Mouse (Mus musculus): ENCODE data around the gene Pde3a. TPM values are rescaled to one million over a fixed set of nuclear protein-coding genes. Genes with fewer than 3 reads are reported as not detected.

Gene Pde3a
- 1.9 and 3.0 TPM in 2 replicates for polyA plus RNA-seq (2014; fragmentation: Nextera tagmentation; extraction: Ambion mirVana)

DNA sequence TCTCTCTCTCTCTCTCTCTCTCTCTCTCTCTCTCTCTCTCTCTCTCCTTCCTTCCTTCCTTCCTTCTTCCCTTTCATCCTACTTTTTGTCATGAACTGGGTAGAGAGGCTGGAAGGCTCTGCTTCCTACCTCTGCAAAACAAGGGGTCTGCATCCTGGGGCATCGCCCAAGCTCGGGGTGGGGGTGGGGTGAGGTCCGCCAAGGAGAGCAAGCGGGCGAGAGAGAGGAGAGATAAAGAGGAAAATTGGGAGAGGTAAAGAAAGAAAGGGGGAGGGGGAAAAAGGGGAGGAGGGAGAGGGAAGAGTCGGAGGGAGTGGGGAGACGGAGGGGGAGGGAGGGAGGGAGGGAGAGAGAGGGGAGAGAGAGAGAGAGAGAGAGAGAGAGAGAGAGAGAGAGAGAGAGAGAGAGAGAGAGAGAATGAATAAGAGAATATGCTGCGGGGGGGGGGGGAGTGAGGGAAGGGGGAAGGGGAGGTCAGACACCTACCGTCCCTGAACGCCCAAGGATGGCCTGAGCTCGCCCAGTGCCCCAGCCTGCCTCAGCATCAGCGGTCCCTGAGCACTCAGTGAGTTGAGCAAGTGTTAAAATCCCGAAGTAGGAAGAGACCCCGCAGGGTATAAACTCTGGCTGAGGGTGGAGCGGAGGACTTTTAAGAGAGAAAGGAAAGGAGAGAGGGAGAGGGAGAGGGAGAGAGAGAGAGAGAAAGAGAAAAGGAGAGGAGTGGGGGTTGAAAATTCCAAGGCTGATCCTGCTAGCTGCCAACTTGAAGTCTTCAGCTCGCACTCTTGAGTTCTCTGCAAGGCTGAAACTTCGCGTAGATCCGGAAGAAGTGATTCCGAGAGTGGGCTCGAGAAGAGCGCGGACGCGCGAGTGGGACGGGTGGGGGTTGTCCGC lies at the start of gene Pde3a:
Gene Pde3a (plus strand): TSS at position 579 of the 894 bp plus-strand sequence.
- H3K9ac ChIP-seq (ENCODE audit: low read depth, low read length), result peak within 1 kb of the TSS; percentile 43
- no peak within 1 kb of the TSS for H3K27ac ChIP-seq (ENCODE audit: low read depth, low read length)
- peak within 1 kb of the TSS; percentile 96 for H3K4me2 ChIP-seq (replicated peaks; ENCODE audit: low read depth, low read length)
- peaks cover 15% of the 10 kb centered on the region for H3K27me3 ChIP-seq (ENCODE audit: control insufficient read depth, insufficient read depth, low read length)
- ATAC-seq (ENCODE audit: low FRiP score) (peak; percentile 58), DNase-seq (ENCODE audit: low spot score) (no peak)
- WGBS, result 2% methylated on average over 21 of the region's 28 CpGs
- H3K36me3 ChIP-seq (ENCODE audit: control insufficient read depth, insufficient read depth, low read length), result no peaks in the 10 kb centered on the region
- peaks cover 2% of the 10 kb centered on the region; the same call in 1 of the 2 replicates for H3K4me1 ChIP-seq (replicated peaks; ENCODE audit: control insufficient read depth, insufficient read depth, low read length)
- peak within 1 kb of the TSS; percentile 62 for H3K4me3 ChIP-seq (ENCODE audit: low read depth, low read length)
- H3K9me3 ChIP-seq (ENCODE audit: control insufficient read depth, low read length), result no peaks in the 10 kb centered on the region

DNA sequence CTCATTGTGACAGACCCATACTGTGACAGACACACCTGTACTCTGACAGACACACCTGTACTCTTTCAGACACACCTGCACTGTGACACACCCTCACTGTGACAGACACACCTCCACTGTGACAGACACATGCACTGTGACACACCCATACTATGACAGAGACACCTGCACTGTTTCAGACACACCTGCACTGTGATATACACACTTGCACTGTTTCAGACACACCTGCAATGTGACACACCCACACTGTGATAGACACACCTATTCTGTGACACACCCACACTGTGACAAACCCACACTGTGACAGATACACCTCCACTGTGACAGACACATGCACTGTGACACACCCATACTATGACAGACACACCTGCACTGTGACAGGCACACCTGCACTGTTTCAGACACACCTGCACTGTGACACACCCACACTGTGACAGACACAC lies 48.9 kb upstream of the Pde3a start:
- H3K9me3 ChIP-seq (ENCODE audit: control insufficient read depth, low read length), result no peaks in the 10 kb centered on the region
- H3K36me3 ChIP-seq (ENCODE audit: control insufficient read depth, insufficient read depth, low read length), result no peaks in the 10 kb centered on the region
- no peaks in the 10 kb centered on the region for H3K4me1 ChIP-seq (replicated peaks; ENCODE audit: control insufficient read depth, insufficient read depth, low read length)
- no peak overlapping the region for H3K9ac ChIP-seq (ENCODE audit: low read depth, low read length)
- 0 out of 2 replicates have a peak, but pooled peaks have one; percentile 22 for ATAC-seq (ENCODE audit: low FRiP score)
- no peak for DNase-seq (ENCODE audit: low spot score)
- H3K27me3 ChIP-seq (ENCODE audit: control insufficient read depth, insufficient read depth, low read length), result no peaks in the 10 kb centered on the region
- no peak overlapping the region for H3K4me3 ChIP-seq (ENCODE audit: low read depth, low read length)
- no peak overlapping the region for H3K4me2 ChIP-seq (replicated peaks; ENCODE audit: low read depth, low read length)
- H3K27ac ChIP-seq (ENCODE audit: low read depth, low read length), result no peak overlapping the region

DNA sequence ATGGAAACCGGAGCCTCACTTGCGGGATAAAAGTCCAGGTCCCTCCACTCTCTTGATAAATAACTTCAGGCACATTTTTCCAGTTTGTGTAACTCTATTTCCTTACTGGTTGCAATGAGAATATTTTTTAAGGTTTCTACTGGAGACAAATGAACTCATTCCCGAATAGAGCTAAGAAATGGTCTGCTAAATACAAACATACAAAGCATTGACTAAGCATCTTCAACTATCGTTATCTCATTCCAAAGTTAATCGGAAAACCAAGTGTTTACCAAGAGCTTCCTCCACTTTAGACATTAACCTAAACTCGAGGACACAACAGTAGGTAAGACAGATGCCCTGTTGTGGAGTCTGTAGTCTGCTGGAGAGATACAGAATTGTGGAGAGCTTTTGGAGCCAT lies 41.5 kb upstream of the Pde3a start:
- DNase-seq (ENCODE audit: low spot score), result no peak
- no peak overlapping the region for H3K4me2 ChIP-seq (replicated peaks; ENCODE audit: low read depth, low read length)
- no peak for ATAC-seq (ENCODE audit: low FRiP score)
- H3K27me3 ChIP-seq (ENCODE audit: control insufficient read depth, insufficient read depth, low read length), result no peaks in the 10 kb centered on the region
- no peaks in the 10 kb centered on the region for H3K36me3 ChIP-seq (ENCODE audit: control insufficient read depth, insufficient read depth, low read length)
- no peak overlapping the region for H3K4me3 ChIP-seq (ENCODE audit: low read depth, low read length)
- H3K27ac ChIP-seq (ENCODE audit: low read depth, low read length), result no peak overlapping the region
- no peaks in the 10 kb centered on the region for H3K9me3 ChIP-seq (ENCODE audit: control insufficient read depth, low read length)
- no peaks in the 10 kb centered on the region for H3K4me1 ChIP-seq (replicated peaks; ENCODE audit: control insufficient read depth, insufficient read depth, low read length)
- no peak overlapping the region for H3K9ac ChIP-seq (ENCODE audit: low read depth, low read length)
- WGBS, result 92% methylated on average over 6 of the region's 6 CpGs

DNA sequence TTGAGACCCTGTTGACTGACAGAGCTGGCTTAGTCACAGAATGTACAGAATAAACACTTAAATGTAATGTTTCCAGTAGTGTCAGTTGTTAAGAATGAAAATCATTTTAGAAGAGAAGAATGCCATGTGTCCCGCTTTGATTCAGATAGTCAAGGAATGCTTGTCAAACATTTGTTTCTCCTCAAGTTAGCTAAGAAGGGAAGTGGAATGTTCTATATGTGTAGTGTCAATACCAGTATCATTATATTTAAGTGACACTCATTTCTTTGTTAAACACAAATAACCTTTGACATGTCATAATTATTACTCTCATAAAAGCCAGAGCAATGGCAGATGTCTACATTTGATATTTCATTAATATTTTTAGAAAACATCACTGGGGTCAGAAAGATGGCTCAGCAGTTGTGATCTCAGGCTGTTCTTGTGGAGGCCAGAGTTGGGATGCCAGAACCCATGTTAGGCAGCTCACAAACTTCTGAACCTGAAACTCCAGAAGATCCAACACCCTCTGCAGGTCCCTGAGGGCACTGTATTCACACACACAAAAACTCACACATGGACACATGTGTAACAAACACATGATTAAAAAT lies 40.7 kb upstream of the Pde3a start:
- H3K4me2 ChIP-seq (replicated peaks; ENCODE audit: low read depth, low read length), result no peak overlapping the region
- no peak for DNase-seq (ENCODE audit: low spot score)
- H3K9ac ChIP-seq (ENCODE audit: low read depth, low read length), result no peak overlapping the region
- no peak overlapping the region for H3K27ac ChIP-seq (ENCODE audit: low read depth, low read length)
- no peaks in the 10 kb centered on the region for H3K27me3 ChIP-seq (ENCODE audit: control insufficient read depth, insufficient read depth, low read length)
- H3K4me1 ChIP-seq (replicated peaks; ENCODE audit: control insufficient read depth, insufficient read depth, low read length), result no peaks in the 10 kb centered on the region
- WGBS, result 89% methylated on average over 1 of the region's 1 CpGs
- no peaks in the 10 kb centered on the region for H3K9me3 ChIP-seq (ENCODE audit: control insufficient read depth, low read length)
- H3K4me3 ChIP-seq (ENCODE audit: low read depth, low read length), result no peak overlapping the region
- H3K36me3 ChIP-seq (ENCODE audit: control insufficient read depth, insufficient read depth, low read length), result no peaks in the 10 kb centered on the region
- ATAC-seq (ENCODE audit: low FRiP score), result no peak

DNA sequence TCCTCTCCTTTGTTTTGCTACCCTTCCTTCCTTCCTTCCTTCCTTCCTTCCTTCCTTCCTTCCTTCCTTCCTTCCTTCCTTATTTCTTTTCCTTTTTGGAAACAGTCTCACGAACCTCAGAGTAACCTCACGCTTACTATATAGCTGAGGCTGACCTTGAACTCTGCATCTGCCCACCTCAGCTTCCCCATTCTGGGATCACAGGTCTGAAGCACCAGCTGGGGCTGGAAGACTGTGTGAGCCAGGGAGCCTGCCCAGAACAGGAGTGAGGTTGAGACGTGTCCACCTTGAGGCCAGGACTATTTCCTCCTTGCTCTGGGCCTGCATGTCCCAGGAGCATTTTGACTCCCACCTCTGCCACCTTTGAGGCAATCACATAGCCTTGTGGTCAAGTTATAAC lies 39.0 kb upstream of the Pde3a start:
- no peak for ATAC-seq (ENCODE audit: low FRiP score)
- H3K9me3 ChIP-seq (ENCODE audit: control insufficient read depth, low read length), result no peaks in the 10 kb centered on the region
- no peak overlapping the region for H3K27ac ChIP-seq (ENCODE audit: low read depth, low read length)
- H3K36me3 ChIP-seq (ENCODE audit: control insufficient read depth, insufficient read depth, low read length), result no peaks in the 10 kb centered on the region
- 87% methylated on average over 3 of the region's 3 CpGs for WGBS
- H3K4me1 ChIP-seq (replicated peaks; ENCODE audit: control insufficient read depth, insufficient read depth, low read length), result no peaks in the 10 kb centered on the region
- no peak overlapping the region for H3K4me2 ChIP-seq (replicated peaks; ENCODE audit: low read depth, low read length)
- H3K4me3 ChIP-seq (ENCODE audit: low read depth, low read length), result no peak overlapping the region
- H3K9ac ChIP-seq (ENCODE audit: low read depth, low read length), result no peak overlapping the region
- no peaks in the 10 kb centered on the region for H3K27me3 ChIP-seq (ENCODE audit: control insufficient read depth, insufficient read depth, low read length)
- no peak for DNase-seq (ENCODE audit: low spot score)

DNA sequence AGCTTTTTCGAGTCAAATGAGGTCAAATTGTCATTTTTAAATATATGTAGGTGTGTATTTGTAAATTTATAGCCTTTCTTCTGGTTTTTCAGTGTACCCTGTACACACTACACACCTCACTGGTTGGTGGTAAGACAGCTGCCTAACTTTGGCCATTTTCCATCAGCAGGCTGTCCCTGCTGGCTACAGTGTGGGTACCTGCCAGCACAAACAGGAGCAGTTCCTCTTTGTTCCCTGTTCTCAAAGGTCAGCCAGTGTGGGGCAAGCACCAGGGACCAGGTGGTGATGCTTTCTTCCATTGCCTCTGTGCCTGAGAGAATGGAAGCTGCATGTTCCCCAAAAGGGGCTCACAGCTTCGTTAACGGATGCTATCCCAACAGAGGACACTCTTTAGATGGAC lies 28.0 kb upstream of the Pde3a start:
- H3K9ac ChIP-seq (ENCODE audit: low read depth, low read length), result no peak overlapping the region
- no peaks in the 10 kb centered on the region for H3K36me3 ChIP-seq (ENCODE audit: control insufficient read depth, insufficient read depth, low read length)
- H3K9me3 ChIP-seq (ENCODE audit: control insufficient read depth, low read length), result no peaks in the 10 kb centered on the region
- no peak for DNase-seq (ENCODE audit: low spot score)
- no peaks in the 10 kb centered on the region for H3K4me1 ChIP-seq (replicated peaks; ENCODE audit: control insufficient read depth, insufficient read depth, low read length)
- no peak overlapping the region for H3K4me2 ChIP-seq (replicated peaks; ENCODE audit: low read depth, low read length)
- no peak overlapping the region for H3K27ac ChIP-seq (ENCODE audit: low read depth, low read length)
- no peak for ATAC-seq (ENCODE audit: low FRiP score)
- 73% methylated on average over 3 of the region's 3 CpGs for WGBS
- H3K27me3 ChIP-seq (ENCODE audit: control insufficient read depth, insufficient read depth, low read length), result no peaks in the 10 kb centered on the region
- H3K4me3 ChIP-seq (ENCODE audit: low read depth, low read length), result no peak overlapping the region

DNA sequence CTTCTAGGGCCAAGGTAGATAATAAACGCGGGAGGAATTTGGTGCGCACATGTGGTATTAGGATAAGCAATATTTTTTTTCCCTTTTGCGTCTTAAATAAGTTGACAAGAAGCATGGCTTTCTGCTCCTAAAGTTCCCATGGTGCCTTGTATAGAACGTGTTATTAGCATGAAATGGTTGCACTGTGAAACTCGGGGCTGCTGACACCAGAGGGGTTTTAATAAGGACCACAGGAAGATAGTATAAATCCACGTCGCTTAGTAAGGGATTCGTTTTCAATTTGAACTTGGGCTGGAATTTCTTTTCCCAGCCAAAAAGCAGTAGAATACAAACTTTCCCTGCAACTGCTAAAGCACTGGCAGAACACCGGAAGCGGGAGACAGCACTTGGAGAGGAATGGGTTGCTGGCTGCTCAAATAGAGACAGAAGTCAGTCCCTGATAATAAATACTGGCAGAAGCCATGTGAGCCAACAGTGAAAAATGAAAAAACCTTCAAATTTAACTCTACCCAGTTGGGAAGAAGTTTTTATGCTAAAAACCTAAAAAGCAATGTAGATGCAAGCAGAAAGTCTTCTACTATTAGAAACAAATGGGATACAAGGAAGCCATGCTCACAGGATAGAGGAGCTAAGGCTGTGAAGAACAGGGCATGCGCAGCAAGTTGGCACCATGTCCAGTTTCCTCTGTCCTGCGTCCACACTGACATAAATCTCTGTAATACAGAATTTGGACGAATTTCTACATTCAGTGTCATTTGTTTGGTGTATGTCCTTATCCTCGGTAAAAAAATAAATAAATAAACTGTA lies 22.0 kb upstream of the Pde3a start:
- Histone ChIP-seq H3K9ac (ENCODE audit: low read depth, low read length) (no peak overlapping the region), H3K4me3 (ENCODE audit: low read depth, low read length) (no peak overlapping the region), H3K27ac (ENCODE audit: low read depth, low read length) (no peak overlapping the region), H3K36me3 (ENCODE audit: control insufficient read depth, insufficient read depth, low read length) (no peaks in the 10 kb centered on the region), H3K9me3 (ENCODE audit: control insufficient read depth, low read length) (no peaks in the 10 kb centered on the region), H3K4me2 (replicated peaks; ENCODE audit: low read depth, low read length) (no peak overlapping the region), H3K4me1 (replicated peaks; ENCODE audit: control insufficient read depth, insufficient read depth, low read length) (no peaks in the 10 kb centered on the region), H3K27me3 (ENCODE audit: control insufficient read depth, insufficient read depth, low read length) (no peaks in the 10 kb centered on the region)
- no peak for ATAC-seq (ENCODE audit: low FRiP score)
- DNase-seq (ENCODE audit: low spot score), result no peak
- WGBS, result 86% methylated on average over 15 of the region's 15 CpGs

DNA sequence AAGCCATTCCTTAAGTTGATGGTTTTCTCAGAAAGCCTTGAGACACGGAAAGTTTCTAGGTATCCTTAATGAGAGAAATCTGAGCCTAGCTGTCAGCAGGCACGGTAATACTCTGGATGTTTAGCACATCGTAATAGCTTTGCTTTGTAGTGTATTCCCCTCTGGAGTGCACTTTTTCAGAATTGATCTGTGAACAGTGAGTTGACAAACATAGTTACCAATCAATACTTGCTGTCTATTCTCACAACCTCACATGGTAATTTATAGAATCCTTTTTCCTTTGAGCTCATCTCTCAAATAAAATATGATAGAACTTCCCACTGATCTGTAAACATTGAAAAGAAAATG lies 21.4 kb upstream of the Pde3a start:
- no peaks in the 10 kb centered on the region for H3K36me3 ChIP-seq (ENCODE audit: control insufficient read depth, insufficient read depth, low read length)
- DNase-seq (ENCODE audit: low spot score) (no peak), ATAC-seq (ENCODE audit: low FRiP score) (no peak)
- no peak overlapping the region for H3K4me2 ChIP-seq (replicated peaks; ENCODE audit: low read depth, low read length)
- no peak overlapping the region for H3K27ac ChIP-seq (ENCODE audit: low read depth, low read length)
- H3K9me3 ChIP-seq (ENCODE audit: control insufficient read depth, low read length), result no peaks in the 10 kb centered on the region
- no peaks in the 10 kb centered on the region for H3K4me1 ChIP-seq (replicated peaks; ENCODE audit: control insufficient read depth, insufficient read depth, low read length)
- WGBS, result 79% methylated on average over 3 of the region's 3 CpGs
- no peak overlapping the region for H3K4me3 ChIP-seq (ENCODE audit: low read depth, low read length)
- H3K9ac ChIP-seq (ENCODE audit: low read depth, low read length), result no peak overlapping the region
- no peaks in the 10 kb centered on the region for H3K27me3 ChIP-seq (ENCODE audit: control insufficient read depth, insufficient read depth, low read length)
